Mouse (Mus musculus): Measurements from ENCODE around the gene Zfp948. TPM values are rescaled to one million over a fixed set of nuclear protein-coding genes. Genes with fewer than 3 reads are reported as not detected.
"Not testable (repeated sequence)": the region's sequence is repeated elsewhere in the genome, so short reads cannot be mapped to it uniquely, and the experiment has no call there.

Gene Zfp948
- polyA plus RNA-seq, 1 experiment from 2014 or later = 12.1 TPM

GRCm38 (mm10) chr17:21557831-21558230 lies 9.0 kb upstream of the Zfp948 start:
- Histone ChIP-seq H3K4me1 (replicated peaks) (no peaks in the 10 kb centered on the region), H3K27me3 (ENCODE audit: insufficient read depth, poor library complexity, severe bottlenecking) (no peaks in the 10 kb centered on the region), H3K36me3 (peaks cover 6% of the 10 kb centered on the region; the same call in 1 of the 2 replicates), H3K4me3 (no peak overlapping the region), H3K27ac (no peak overlapping the region), H3K9me3 (no peaks in the 10 kb centered on the region)
- no peak for DNase-seq (ENCODE audit: low spot score)
- WGBS = 86% methylated on average over 2 of the region's 2 CpGs

- Histone ChIP-seq H3K9me3 (no peaks in the 10 kb centered on the region), H3K27me3 (ENCODE audit: insufficient read depth, poor library complexity, severe bottlenecking) (no peaks in the 10 kb centered on the region), H3K4me3 (peak overlapping the region; percentile 62), H3K4me1 (replicated peaks) (peaks cover 13% of the 10 kb centered on the region), H3K27ac (peak overlapping the region; percentile 88), H3K36me3 (no peaks in the 10 kb centered on the region)
- peak; percentile 14 for DNase-seq (ENCODE audit: low spot score)
- 11% methylated on average over 5 of the region's 5 CpGs for WGBS
Measured at GRCm38 (mm10) chr17:21566220-21566619, 588 bp upstream of the Zfp948 start.

GRCm38 (mm10) chr17:21567696-21568095 lies 888 bp downstream of the Zfp948 start:
- Histone ChIP-seq H3K4me3 (peak overlapping the region; percentile 62), H3K9me3 (no peaks in the 10 kb centered on the region), H3K4me1 (replicated peaks) (peaks cover 13% of the 10 kb centered on the region), H3K27ac (no peak overlapping the region), H3K36me3 (peaks cover 5% of the 10 kb centered on the region; the same call in 1 of the 2 replicates), H3K27me3 (ENCODE audit: insufficient read depth, poor library complexity, severe bottlenecking) (no peaks in the 10 kb centered on the region)
- WGBS = 66% methylated on average over 1 of the region's 1 CpGs
- DNase-seq (ENCODE audit: low spot score) = peak; percentile 26

- WGBS = 95% methylated on average over 1 of the region's 1 CpGs
- H3K9me3 ChIP-seq = peaks cover 5% of the 10 kb centered on the region; the same call in 1 of the 2 replicates
- DNase-seq (ENCODE audit: low spot score) = no peak
- no peaks in the 10 kb centered on the region for H3K4me1 ChIP-seq (replicated peaks)
- no peaks in the 10 kb centered on the region for H3K27me3 ChIP-seq (ENCODE audit: insufficient read depth, poor library complexity, severe bottlenecking)
- H3K4me3 ChIP-seq = no peak overlapping the region
- H3K36me3 ChIP-seq = peaks cover 68% of the 10 kb centered on the region
- H3K27ac ChIP-seq = no peak overlapping the region
Measured at GRCm38 (mm10) chr17:21579080-21579479, 12.3 kb downstream of the Zfp948 start.

GRCm38 (mm10) chr17:21579493-21580175 lies 12.8 kb downstream of the Zfp948 start:
- H3K4me3 ChIP-seq = no peak overlapping the region
- H3K9me3 ChIP-seq = peaks cover 5% of the 10 kb centered on the region; the same call in 1 of the 2 replicates
- peaks cover 66% of the 10 kb centered on the region for H3K36me3 ChIP-seq
- 26% methylated on average over 5 of the region's 5 CpGs for WGBS
- no peaks in the 10 kb centered on the region for H3K4me1 ChIP-seq (replicated peaks)
- H3K27ac ChIP-seq = no peak overlapping the region
- no peaks in the 10 kb centered on the region for H3K27me3 ChIP-seq (ENCODE audit: insufficient read depth, poor library complexity, severe bottlenecking)
- no peak for DNase-seq (ENCODE audit: low spot score)

GRCm38 (mm10) chr17:21585521-21585920 lies 18.7 kb downstream of the Zfp948 start:
- Histone ChIP-seq H3K4me3 (no peak overlapping the region), H3K9me3 (peaks cover 22% of the 10 kb centered on the region; the same call in 1 of the 2 replicates), H3K27me3 (ENCODE audit: insufficient read depth, poor library complexity, severe bottlenecking) (no peaks in the 10 kb centered on the region), H3K36me3 (peaks cover 74% of the 10 kb centered on the region), H3K4me1 (replicated peaks) (no peaks in the 10 kb centered on the region), H3K27ac (no peak overlapping the region)
- WGBS = 96% methylated on average over 2 of the region's 2 CpGs
- no peak for DNase-seq (ENCODE audit: low spot score)

GRCm38 (mm10) chr17:21616356-21616755 lies 49.5 kb downstream of the Zfp948 start:
- no peak for DNase-seq (ENCODE audit: low spot score)
- Histone ChIP-seq H3K27me3 (ENCODE audit: insufficient read depth, poor library complexity, severe bottlenecking) (no peaks in the 10 kb centered on the region), H3K27ac (no peak overlapping the region), H3K36me3 (no peaks in the 10 kb centered on the region), H3K9me3 (peaks cover 7% of the 10 kb centered on the region; the same call in 1 of the 2 replicates), H3K4me1 (replicated peaks) (no peaks in the 10 kb centered on the region), H3K4me3 (no peak overlapping the region)
- 85% methylated on average over 3 of the region's 3 CpGs for WGBS

GRCm38 (mm10) chr17:21617352-21617751 lies 50.5 kb downstream of the Zfp948 start:
- Histone ChIP-seq H3K4me1 (replicated peaks) (no peaks in the 10 kb centered on the region), H3K27me3 (ENCODE audit: insufficient read depth, poor library complexity, severe bottlenecking) (no peaks in the 10 kb centered on the region), H3K36me3 (no peaks in the 10 kb centered on the region), H3K4me3 (no peak overlapping the region), H3K9me3 (peaks cover 7% of the 10 kb centered on the region; the same call in 1 of the 2 replicates), H3K27ac (no peak overlapping the region)
- DNase-seq (ENCODE audit: low spot score) = no peak
- WGBS = 11% methylated on average over 9 of the region's 9 CpGs

GRCm38 (mm10) chr17:21623647-21624046 lies 56.8 kb downstream of the Zfp948 start:
- WGBS = 0% methylated on average over 1 of the region's 3 CpGs

GRCm38 (mm10) chr17:21635758-21636157 lies 69.0 kb downstream of the Zfp948 start:
- H3K9me3 ChIP-seq = peaks cover 17% of the 10 kb centered on the region; the same call in 1 of the 2 replicates
- H3K27me3 ChIP-seq (ENCODE audit: insufficient read depth, poor library complexity, severe bottlenecking); DNase-seq (ENCODE audit: low spot score); H3K4me3 ChIP-seq; H3K4me1 ChIP-seq (replicated peaks); H3K36me3 ChIP-seq; H3K27ac ChIP-seq: not testable (repeated sequence)
- 66% methylated on average over 4 of the region's 4 CpGs for WGBS

More at GRCm38 (mm10) chr17:21623647-21624046, 56.8 kb downstream of the Zfp948 start:
- Histone ChIP-seq H3K9me3 (no peaks in the 10 kb centered on the region), H3K36me3 (no peaks in the 10 kb centered on the region), H3K4me3 (no peak overlapping the region), H3K27me3 (ENCODE audit: insufficient read depth, poor library complexity, severe bottlenecking) (no peaks in the 10 kb centered on the region), H3K4me1 (replicated peaks) (no peaks in the 10 kb centered on the region), H3K27ac (no peak overlapping the region)
- DNase-seq (ENCODE audit: low spot score) = no peak

Other genes starting within 250 kb of the Zfp948 start
- gene Zfp677, start 183.3 kb upstream of the Zfp948 start, polyA plus RNA-seq (2016; fragmentation: Nextera tagmentation; extraction: Ambion mirVana) = 2.6 TPM in 2 replicates
- 2.3 and 3.8 TPM in 2 replicates for gene Zfp54, start 143.8 kb upstream of the Zfp948 start, polyA plus RNA-seq (2016; fragmentation: Nextera tagmentation; extraction: Ambion mirVana)
- 11.6 and 14.9 TPM in 2 replicates for gene Zfp51, start 116.6 kb upstream of the Zfp948 start, polyA plus RNA-seq (2016; fragmentation: Nextera tagmentation; extraction: Ambion mirVana)
- 6.3 and 9.6 TPM in 2 replicates for gene Zfp53, start 78.0 kb upstream of the Zfp948 start, polyA plus RNA-seq (2016; fragmentation: Nextera tagmentation; extraction: Ambion mirVana)
- 1.5 and 2.0 TPM in 2 replicates for gene Zfp52, start 31.5 kb upstream of the Zfp948 start, polyA plus RNA-seq (2016; fragmentation: Nextera tagmentation; extraction: Ambion mirVana)
- 5.4 and 5.7 TPM in 2 replicates for gene Zfp983, start 83.6 kb downstream of the Zfp948 start, polyA plus RNA-seq (2016; fragmentation: Nextera tagmentation; extraction: Ambion mirVana)
- gene Gm10226, start 124.9 kb downstream of the Zfp948 start, polyA plus RNA-seq (2016; fragmentation: Nextera tagmentation; extraction: Ambion mirVana) = 10.5 and 11.6 TPM in 2 replicates
- gene Zfp760, start 140.7 kb downstream of the Zfp948 start, polyA plus RNA-seq (2016; fragmentation: Nextera tagmentation; extraction: Ambion mirVana) = 13.5 and 18.9 TPM in 2 replicates
- 6.8 and 7.9 TPM in 2 replicates for gene Zfp229, start 163.8 kb downstream of the Zfp948 start, polyA plus RNA-seq (2016; fragmentation: Nextera tagmentation; extraction: Ambion mirVana)

Data from hindbrain, embryonic 10.5 days (tissue).